Mouse (Mus musculus) large intestine, adult 2 months (tissue): ENCODE data around the gene Abr. TPM values are rescaled to one million over a fixed set of nuclear protein-coding genes. Genes with fewer than 3 reads are reported as not detected.
A peak's percentile ranks its signal among the peaks of the same experiment; 100 is the strongest.

Experiments
- DNase-seq: peaks from one replicate; pipeline ENCODE4 v3.0.0-alpha.2; 2012; ENCODE audit warnings: low read depth, low spot score
- WGBS: fragments of 180-500 bp; shearing (Covaris S2); methylation state at CpG from one replicate; pipeline ENCODE4 v1.1.7; 2018; 5-methylcytosine and 5-hydroxymethylcytosine counted together
- polyA plus RNA-seq: library from polyadenylated mRNA; depleted of rRNA; stranded (reverse); fragments of >200 nt; gene quantifications from 2 replicates; pipeline ENCODE4 v1.2.3, GENCODE M21; 2012

Gene Abr
- polyA plus RNA-seq, 1 experiment = 89.1 TPM

- DNase-seq = no peak
- 17% methylated on average over 9 of the region's 9 CpGs for WGBS
Measured at GRCm38 (mm10) chr11:76571613-76571929, 50.5 kb downstream of the Abr start.

- 7% methylated on average over 66 of the region's 66 CpGs for WGBS
- no peak for DNase-seq
Measured at GRCm38 (mm10) chr11:76570741-76571612, 51.1 kb downstream of the Abr start.

GRCm38 (mm10) chr11:76570201-76570731 lies 51.8 kb downstream of the Abr start:
- WGBS = 80% methylated on average over 10 of the region's 10 CpGs
- no peak for DNase-seq

GRCm38 (mm10) chr11:76569436-76569835 lies 52.7 kb downstream of the Abr start:
- WGBS = 69% methylated on average over 3 of the region's 3 CpGs

GRCm38 (mm10) chr11:76566081-76566480 lies 56.0 kb downstream of the Abr start:
- WGBS = 83% methylated on average over 3 of the region's 3 CpGs
- DNase-seq = no peak

More at GRCm38 (mm10) chr11:76569436-76569835, 52.7 kb downstream of the Abr start:
- DNase-seq = no peak

- 48% methylated on average over 3 of the region's 3 CpGs for WGBS
- DNase-seq = no peak
Measured at GRCm38 (mm10) chr11:76562584-76562983, 59.5 kb downstream of the Abr start.

- WGBS = 78% methylated on average over 4 of the region's 4 CpGs
- no peak for DNase-seq
Measured at GRCm38 (mm10) chr11:76562165-76562564, 59.9 kb downstream of the Abr start.

- WGBS = 86% methylated on average over 4 of the region's 4 CpGs
- DNase-seq = no peak
Measured at GRCm38 (mm10) chr11:76557837-76558236, 64.3 kb downstream of the Abr start.

GRCm38 (mm10) chr11:76548153-76548721 lies 73.9 kb downstream of the Abr start:
- WGBS = 56% methylated on average over 4 of the region's 4 CpGs
- DNase-seq = no peak

GRCm38 (mm10) chr11:76547420-76547819 lies 74.7 kb downstream of the Abr start:
- DNase-seq = no peak
- 55% methylated on average over 5 of the region's 5 CpGs for WGBS

- WGBS = 48% methylated on average over 4 of the region's 4 CpGs
- no peak for DNase-seq
Measured at GRCm38 (mm10) chr11:76546431-76546830, 75.7 kb downstream of the Abr start.

GRCm38 (mm10) chr11:76543300-76543699 lies 78.8 kb downstream of the Abr start:
- no peak for DNase-seq
- WGBS = 72% methylated on average over 5 of the region's 5 CpGs

GRCm38 (mm10) chr11:76540973-76541372 lies 81.1 kb downstream of the Abr start:
- 30% methylated on average over 1 of the region's 1 CpGs for WGBS
- DNase-seq = peak; percentile 47

- no peak for DNase-seq
- 92% methylated on average over 3 of the region's 3 CpGs for WGBS
Measured at GRCm38 (mm10) chr11:76537401-76537800, 84.7 kb downstream of the Abr start.

- no peak for DNase-seq
- 83% methylated on average over 10 of the region's 10 CpGs for WGBS
Measured at GRCm38 (mm10) chr11:76536576-76537354, 85.3 kb downstream of the Abr start.

- WGBS = 97% methylated on average over 7 of the region's 7 CpGs
- no peak for DNase-seq
Measured at GRCm38 (mm10) chr11:76532001-76532400, 90.1 kb downstream of the Abr start.

GRCm38 (mm10) chr11:76530966-76531678 lies 91.0 kb downstream of the Abr start:
- DNase-seq = no peak
- WGBS = 62% methylated on average over 7 of the region's 7 CpGs

GRCm38 (mm10) chr11:76530168-76530935 lies 91.8 kb downstream of the Abr start:
- no peak for DNase-seq
- WGBS = 88% methylated on average over 15 of the region's 15 CpGs
